Mouse (Mus musculus): ENCODE results near the gene Gzmd.
"Not testable (repeated sequence)": the region's sequence is repeated elsewhere in the genome, so short reads cannot be mapped to it uniquely, and the experiment has no call there.

The Gzmd gene

DNA sequence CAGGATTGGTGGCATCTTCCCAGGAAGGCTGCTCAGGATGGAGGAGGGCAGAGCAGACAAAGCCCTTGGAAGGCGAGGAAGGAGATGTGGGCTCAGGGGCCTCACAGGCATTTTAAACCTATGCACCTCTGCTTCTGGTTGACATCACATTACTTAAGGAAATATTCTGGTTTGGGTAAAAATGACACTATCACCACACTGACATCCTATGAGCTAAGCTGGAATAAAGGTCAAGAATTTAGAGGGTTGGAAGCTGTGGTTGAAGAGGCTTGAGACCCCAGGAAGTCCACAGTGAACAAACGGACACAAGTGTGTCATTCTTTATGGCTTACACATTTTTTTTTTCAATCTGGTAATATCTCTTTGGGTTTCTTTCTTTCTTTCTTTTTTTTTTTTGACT lies at the start of gene Gzmd:
Gene Gzmd, minus strand, starts transcription at position 101 of the 400 bp plus-strand sequence.
- DNase-seq (ENCODE audit: low spot score in 2 of 2) = not testable (repeated sequence)

DNA sequence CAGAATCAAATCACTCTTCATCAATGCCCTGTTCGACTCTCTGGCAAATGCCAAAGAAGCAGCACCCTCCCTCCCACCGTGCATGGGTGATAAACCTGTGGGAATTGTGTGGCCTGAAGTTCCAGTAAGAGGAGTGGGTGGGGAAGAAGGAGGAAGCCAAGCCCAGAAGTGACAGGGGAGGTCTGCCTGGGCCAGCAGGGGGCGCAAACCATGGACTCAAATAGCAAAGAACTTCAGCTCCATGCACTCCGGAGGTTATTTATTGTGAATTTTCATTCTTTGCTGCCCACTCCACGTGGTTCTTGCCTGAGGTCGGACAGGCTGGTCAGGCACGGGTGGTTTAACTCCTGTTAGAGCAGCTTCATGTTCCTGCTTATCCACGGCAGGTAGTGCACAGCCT lies 45.2 kb upstream of the Gzmd start:
- peak in 1 of 2 experiments; percentile 11 for DNase-seq (ENCODE audit: low spot score in 2 of 2)

- no peak for DNase-seq (ENCODE audit: low spot score in 2 of 2)
These were observed 42.1 kb upstream of the Gzmd start, which contains the start of gene Gzmn for GRCm38 (mm10) chr14:56174499-56174898. Gene Gzmn, minus strand, starts transcription at chr14:56174599.

DNA sequence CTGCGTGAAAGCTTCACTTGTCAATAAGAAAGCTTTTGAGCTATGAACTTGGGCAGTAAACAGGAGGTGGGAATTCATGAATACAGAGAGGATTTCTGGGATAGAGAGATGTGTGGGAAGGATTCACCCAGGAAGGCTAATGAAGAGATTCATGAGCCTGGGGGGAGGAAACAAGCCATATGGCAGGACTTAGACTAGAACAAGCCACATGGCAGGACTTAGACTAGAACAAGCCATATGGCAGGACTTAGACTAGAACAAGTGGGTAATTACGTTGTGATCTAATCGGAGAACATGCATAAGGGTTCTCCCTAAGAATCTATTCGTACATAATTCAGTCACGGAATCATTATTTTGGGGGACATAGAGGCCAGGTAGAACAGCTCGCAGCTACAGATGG lies 41.0 kb upstream of the Gzmd start:
- no peak for DNase-seq (ENCODE audit: low spot score in 2 of 2)

- no peak for DNase-seq (ENCODE audit: low spot score in 2 of 2)
These were observed 40.3 kb upstream of the Gzmd start for GRCm38 (mm10) chr14:56172744-56173143.

GRCm38 (mm10) chr14:56168009-56168408 lies 35.6 kb upstream of the Gzmd start:
- DNase-seq (ENCODE audit: low spot score in 2 of 2) = no peak

- no peak for DNase-seq (ENCODE audit: low spot score in 2 of 2)
These were observed 29.7 kb upstream of the Gzmd start for GRCm38 (mm10) chr14:56162109-56162508.

DNA sequence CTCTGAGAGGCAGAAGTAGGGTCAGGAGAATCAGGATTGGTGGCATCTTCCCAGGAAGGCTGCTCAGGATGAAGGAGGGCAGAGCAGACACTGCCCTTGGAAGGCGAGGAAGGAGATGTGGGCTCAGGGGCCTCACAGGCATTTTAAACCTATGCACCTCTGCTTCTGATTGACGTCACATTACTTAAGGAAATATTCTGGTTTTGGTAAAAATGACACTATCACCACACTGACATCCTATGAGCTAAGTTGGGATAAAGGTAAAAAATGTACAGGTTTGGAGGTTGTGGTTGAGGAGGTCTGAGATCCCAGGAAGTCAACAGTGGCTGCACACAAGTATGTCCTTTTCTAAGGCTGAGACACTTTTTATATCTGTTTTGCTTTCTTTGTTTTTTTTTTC lies 27.1 kb upstream of the Gzmd start, which contains the start of gene Gzmg:
Gene Gzmg, minus strand, starts transcription at position 101 of the 400 bp plus-strand sequence.
- not testable (repeated sequence) for DNase-seq (ENCODE audit: low spot score in 2 of 2)

DNA sequence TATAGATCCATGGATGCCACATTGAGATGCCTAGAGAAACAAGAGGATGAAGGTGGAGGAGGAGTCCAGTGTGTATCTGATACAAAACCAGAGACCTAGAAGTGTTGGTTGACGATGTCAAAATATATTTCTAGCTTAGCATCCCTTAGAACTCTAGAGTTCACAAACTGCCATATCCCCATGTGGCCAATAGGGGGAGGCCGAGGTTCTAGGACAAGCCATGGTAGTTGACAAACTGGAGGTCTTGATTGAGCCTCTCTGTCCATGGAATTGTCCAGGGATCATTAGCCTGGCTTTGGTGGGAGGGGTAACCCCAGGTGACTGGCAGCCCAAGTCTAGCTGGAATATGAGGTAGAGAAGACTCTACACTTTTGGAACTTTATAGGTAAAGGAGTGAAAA lies 22.9 kb upstream of the Gzmd start:
- no peak for DNase-seq (ENCODE audit: low spot score in 2 of 2)

DNA sequence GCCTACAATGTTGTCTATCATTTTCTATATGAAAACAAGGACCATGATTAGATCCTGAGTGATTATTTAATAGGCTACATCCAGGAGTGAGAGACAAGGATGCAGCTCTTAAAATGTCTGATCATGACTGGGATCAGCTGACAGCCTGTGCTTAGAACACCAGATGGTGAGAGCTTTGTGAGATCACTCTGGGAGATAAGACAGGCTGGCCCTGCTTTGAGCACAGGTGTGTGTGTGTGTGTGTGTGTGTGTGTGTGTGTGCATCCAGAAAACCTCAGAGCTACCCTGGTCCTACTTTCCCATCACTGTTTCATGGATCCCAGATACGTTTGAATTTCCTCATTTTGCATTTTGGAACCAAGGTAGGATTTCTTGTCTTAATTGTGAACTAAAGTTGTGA lies 1.3 kb upstream of the Gzmd start:
- not testable (repeated sequence) for DNase-seq (ENCODE audit: low spot score in 2 of 2)

DNA sequence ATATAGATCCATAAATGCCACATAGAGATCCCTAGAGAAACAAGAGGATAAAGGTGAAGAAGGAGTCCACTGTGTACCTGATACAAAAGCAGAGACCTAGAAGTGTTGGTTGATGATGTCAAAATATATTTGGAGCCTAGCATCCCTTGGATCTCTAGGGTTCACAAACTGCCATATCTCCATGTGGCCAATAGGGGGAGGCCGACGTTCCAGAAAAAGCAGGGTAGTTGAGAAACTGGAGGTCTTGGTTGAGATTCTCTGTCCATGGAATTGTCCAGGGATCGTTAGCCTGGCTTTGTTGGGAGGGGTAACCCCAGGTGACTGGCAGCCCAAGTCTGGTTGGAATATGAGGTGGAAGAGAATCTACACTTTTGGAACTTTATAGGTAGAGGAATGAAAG lies 4.1 kb downstream of the Gzmd start:
- no peak for DNase-seq (ENCODE audit: low spot score in 2 of 2)

DNA sequence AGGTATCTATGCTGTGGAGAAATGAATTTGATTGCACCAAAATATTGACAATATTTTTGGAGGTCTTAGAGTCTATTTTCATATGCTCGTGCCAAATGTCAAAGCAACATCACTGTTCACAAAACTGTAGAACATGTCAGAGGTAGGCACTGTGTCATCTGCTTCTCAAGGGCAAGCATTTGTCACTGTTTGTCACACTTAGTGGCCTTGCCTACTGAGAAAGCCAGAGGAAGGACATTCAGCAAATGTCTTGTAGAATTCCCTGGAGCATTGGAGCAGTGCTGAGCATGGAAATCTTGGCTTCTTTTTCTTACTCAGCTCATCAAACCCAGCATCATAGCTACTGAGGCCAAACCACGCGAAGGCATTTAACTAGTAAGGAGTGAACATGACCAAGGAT lies 8.9 kb downstream of the Gzmd start:
- no peak for DNase-seq (ENCODE audit: low spot score in 2 of 2)

- no peak for DNase-seq (ENCODE audit: low spot score in 2 of 2)
These were observed 11.9 kb downstream of the Gzmd start, which contains the start of gene Gzme for GRCm38 (mm10) chr14:56120525-56120924. Gene Gzme, minus strand, starts transcription at chr14:56120625.

- not testable (repeated sequence) for DNase-seq (ENCODE audit: low spot score in 2 of 2)
These were observed 16.7 kb downstream of the Gzmd start for GRCm38 (mm10) chr14:56115531-56116310.

DNA sequence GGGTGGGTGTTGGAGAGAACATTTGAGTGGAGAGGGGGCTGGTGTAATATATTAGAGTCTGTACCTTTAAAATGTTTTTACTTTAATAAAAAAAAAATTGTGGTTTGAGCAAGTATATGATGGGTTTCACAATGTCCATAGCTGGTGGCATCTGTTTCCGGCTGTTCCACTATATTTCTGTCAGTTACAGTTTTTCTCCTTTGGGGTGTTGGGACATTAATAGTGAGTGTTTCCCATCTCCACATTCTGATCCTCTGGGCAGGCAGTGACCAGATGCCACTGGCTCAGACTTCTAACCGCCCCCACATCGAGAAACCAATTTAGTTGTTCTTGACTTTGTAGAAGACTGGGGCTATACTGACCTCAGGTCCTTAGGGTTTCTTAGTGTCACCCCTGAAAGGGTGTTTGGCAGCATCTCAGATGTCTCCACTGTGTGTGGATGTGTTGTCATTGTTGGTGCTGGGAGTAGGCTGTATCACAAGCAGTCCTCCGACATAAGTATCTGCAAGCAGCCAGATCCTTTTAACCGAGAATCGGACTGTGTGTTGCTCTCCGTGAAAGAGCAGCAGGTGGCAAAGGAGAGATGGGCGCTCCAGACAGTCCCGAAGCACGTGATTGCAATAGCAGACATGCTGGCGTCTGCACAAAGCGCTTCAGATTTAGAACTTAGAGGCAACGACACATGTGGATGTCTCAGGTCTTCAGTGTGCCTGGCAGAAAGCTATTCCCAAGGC lies 26.8 kb downstream of the Gzmd start:
- no peak for DNase-seq (ENCODE audit: low spot score in 2 of 2)

DNA sequence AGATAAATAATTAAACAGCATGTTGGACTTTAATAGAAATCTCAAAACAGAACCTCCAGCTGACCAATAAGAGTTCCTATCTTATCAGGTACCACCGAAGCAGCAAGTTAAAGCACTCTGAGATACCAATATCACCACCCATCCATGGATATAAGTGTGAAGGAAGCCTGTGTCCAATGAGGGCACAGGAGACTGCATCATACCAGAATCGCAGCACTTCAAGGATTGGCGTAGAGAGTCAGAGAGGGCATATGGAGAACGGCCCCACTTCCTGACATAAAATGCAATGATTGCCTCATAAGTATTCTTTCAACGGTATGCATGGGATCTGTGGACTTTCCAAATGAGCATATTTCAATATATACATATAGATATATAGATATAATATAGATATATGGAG lies 27.4 kb downstream of the Gzmd start:
- DNase-seq (ENCODE audit: low spot score in 2 of 2) = no peak

DNA sequence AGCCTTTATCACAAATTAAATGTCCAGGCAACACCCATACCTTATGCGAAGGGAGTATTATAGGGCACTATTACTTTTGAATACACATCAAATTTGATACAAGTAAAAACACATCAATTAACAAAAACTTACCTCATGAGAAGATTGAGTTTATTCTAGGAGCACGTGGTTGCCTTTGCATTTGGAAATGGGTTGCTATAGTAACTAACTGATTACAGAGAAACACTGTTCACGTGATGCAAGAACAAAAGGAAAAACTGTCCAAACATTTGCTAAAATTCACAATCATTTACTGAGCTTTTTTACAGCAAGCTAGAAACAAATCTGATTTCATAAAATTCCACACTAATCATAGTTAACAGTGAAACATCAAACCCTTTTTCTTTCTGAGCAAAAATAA lies 29.0 kb downstream of the Gzmd start:
- no peak for DNase-seq (ENCODE audit: low spot score in 2 of 2)

DNA sequence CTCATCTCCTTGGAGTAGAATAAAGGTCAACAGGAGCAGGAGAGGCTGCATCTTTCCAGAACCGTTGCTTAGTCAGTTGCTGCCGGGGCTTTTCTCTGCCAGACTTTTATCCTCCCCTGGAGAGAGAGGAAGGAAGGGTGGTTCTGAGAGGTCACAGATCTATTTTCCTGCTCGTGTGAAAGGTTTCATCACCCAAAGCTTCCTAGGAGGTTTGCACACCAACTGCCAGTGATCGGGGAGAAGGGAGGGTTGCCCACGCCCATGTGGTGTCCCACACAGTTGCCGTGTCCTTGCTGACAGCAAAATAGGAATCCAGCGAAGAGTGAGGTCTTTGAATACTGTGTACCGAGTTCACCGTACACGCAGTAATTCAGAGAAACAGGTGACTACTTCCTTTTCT lies 30.0 kb downstream of the Gzmd start, which contains the start of gene Ctsg:
Gene Ctsg, minus strand, starts transcription at position 189 of the 400 bp plus-strand sequence.
- no peak for DNase-seq (ENCODE audit: low spot score in 2 of 2)

- no peak for DNase-seq (ENCODE audit: low spot score in 2 of 2)
These were observed 33.5 kb downstream of the Gzmd start for GRCm38 (mm10) chr14:56098940-56099339.

GRCm38 (mm10) chr14:56097597-56097996 lies 34.8 kb downstream of the Gzmd start:
- no peak for DNase-seq (ENCODE audit: low spot score in 2 of 2)

DNA sequence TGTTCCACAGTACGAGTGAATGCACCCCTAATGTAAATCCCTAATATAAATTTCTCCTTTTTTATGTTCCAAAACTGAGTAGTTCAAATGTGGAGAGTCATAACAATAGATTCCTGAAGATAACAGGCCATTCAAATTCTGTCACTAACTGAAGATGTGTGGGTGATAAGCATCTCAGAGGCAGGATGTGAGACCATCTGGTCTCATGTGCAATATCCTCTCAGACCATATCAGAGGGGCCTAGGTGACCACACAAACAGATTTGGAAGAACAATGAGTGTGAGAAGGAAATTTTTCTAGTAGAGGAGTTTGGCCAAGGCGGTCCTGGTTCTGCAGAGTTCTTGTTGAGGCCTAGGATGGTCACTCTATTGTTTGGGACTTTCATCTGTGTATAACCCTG lies 39.1 kb downstream of the Gzmd start:
- DNase-seq (ENCODE audit: low spot score in 2 of 2) = no peak

DNA sequence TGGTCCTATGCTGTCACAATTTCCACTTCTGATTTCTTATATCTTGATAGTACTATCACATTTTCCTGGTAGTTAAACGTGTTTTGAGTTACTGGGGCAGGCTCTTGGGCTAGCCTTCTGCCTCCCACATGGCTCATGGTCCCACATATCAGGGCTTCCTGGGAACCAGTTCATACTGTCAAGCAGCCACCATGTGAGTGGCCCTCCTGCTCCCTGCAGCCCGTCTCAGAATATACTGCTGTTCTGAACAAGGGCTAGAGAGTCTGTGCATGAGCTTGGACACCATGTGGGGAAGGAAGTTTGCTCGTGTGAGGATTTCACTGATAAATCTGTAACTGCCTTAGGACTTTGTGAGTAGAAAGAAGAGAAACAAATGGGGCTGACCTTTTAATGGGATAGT lies 45.7 kb downstream of the Gzmd start:
- DNase-seq (ENCODE audit: low spot score in 2 of 2) = no peak

GRCm38 (mm10) chr14:56085167-56085566 lies 47.2 kb downstream of the Gzmd start, which contains the start of gene Mcpt8:
Gene Mcpt8, minus strand, starts transcription at chr14:56085273.
- no peak for DNase-seq (ENCODE audit: low spot score in 2 of 2)
